Mouse (Mus musculus) MEL-GATA-1-ER (cell line): Measurements from ENCODE around the gene Olfr1282.
"Not testable (repeated sequence)": the region's sequence is repeated elsewhere in the genome, so short reads cannot be mapped to it uniquely, and the experiment has no call there.

ENCODE experiments used
- DNase-seq: peaks from one replicate; pipeline ENCODE4 v3.0.0-alpha.2; 2012; ENCODE audit warnings: low read depth; ENCODE audit errors: extremely low read depth

The Olfr1282 gene

GRCm38 (mm10) chr2:111335976-111336375 is at the start of gene Olfr1282:
Gene Olfr1282, minus strand, starts transcription at chr2:111336076.
- no peak for DNase-seq

- no peak for DNase-seq
Measured at GRCm38 (mm10) chr2:111375222-111375621, 39.3 kb upstream of the Olfr1282 start, which contains the start of gene Olfr1284. Gene Olfr1284, plus strand, starts transcription at chr2:111375522.

DNA sequence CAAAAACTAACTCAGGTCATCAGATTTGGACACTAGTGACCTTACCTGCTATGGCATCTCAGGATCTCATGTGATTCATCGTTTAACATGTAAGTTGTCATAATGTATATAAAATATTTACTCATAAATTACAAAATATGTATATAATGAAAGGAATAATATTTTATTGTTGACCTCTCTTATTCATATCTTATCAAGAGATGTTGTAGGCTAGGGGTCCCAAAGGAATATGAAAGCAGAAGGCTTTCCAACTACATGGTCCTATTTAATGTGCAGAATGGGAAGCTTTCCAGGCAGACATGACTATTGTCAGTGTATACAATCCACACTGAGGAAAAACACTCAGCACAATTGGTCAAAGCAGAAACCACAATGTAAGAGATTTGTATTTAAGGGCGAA is 30.6 kb upstream of the Olfr1282 start, which contains the start of gene Olfr1283:
Gene Olfr1283 (plus strand): TSS at position 301 of the 400 bp plus-strand sequence.
- DNase-seq, result no peak

GRCm38 (mm10) chr2:111333721-111334120 is 2.2 kb downstream of the Olfr1282 start:
- not testable (repeated sequence) for DNase-seq

DNA sequence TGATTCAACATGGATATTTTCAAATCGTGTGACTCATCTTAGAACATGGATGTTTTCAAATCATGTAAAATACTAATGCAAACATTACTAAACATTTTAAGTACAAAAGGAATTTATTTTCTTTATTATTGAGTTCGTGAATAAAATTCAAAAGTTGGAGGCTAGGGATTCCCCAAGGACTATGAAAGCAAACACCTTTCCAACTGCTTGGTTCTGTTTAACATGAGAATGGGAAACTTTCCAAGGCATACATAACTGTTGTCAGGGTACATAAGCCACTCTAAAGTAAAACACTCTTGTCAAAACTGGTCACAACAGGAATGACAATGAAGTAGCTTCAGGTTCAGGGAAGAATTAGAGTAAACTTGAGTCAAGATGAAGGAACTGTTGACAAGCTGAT is 9.7 kb downstream of the Olfr1282 start, which contains the start of gene Olfr1281:
Gene Olfr1281 (plus strand): TSS at position 301 of the 400 bp plus-strand sequence.
- no peak for DNase-seq

- DNase-seq, result no peak
Measured at GRCm38 (mm10) chr2:111313717-111314116, 22.2 kb downstream of the Olfr1282 start, which contains the start of gene Olfr1280. Gene Olfr1280, plus strand, starts transcription at chr2:111314017.

- DNase-seq, result no peak
Measured at GRCm38 (mm10) chr2:111300374-111300773, 35.5 kb downstream of the Olfr1282 start, which contains the start of gene Olfr1279. Gene Olfr1279, plus strand, starts transcription at chr2:111300635.

DNA sequence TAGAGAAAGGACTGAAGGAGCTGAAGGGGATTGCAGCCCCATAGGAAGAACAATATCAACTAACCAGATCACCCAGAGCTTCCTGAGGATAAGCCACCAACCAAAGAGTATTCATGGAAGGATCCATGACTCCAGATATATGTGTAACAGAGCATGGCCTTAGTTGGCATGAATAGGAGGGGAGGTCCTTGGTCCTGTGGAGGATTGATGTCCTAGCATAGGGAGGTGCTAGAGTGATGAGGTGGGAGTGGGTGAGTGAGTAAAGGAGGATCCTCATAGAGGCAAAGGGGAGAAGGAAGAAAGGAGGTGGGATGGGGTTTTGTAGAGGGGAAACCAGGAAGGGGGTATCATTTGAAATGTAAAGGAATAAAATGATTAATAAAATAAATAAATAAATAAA is 37.3 kb downstream of the Olfr1282 start:
- DNase-seq, result no peak

GRCm38 (mm10) chr2:111289836-111290235 is 46.0 kb downstream of the Olfr1282 start, which contains the start of gene Olfr1278:
Gene Olfr1278, plus strand, starts transcription at chr2:111290136.
- DNase-seq, result no peak
